Mouse (Mus musculus): Measurements from ENCODE around the gene Prkacb. TPM values are rescaled to one million over a fixed set of nuclear protein-coding genes. Genes with fewer than 3 reads are reported as not detected.
A peak's percentile ranks its signal among the peaks of the same experiment; 100 is the strongest.

The Prkacb gene
- polyA plus RNA-seq (2016; fragmentation: Nextera tagmentation; extraction: Ambion mirVana), result 64.3 and 67.6 TPM in 2 replicates

- H3K36me3 ChIP-seq (replicated peaks), result peaks cover 4% of the 10 kb centered on the region
- H3K27ac ChIP-seq (replicated peaks), result peak within 1 kb of the TSS; percentile 96
- no peaks in the 10 kb centered on the region for H3K9me3 ChIP-seq
- under 1% methylated on average over 59 of the region's 60 CpGs for WGBS
- H3K4me3 ChIP-seq, result peak within 1 kb of the TSS; percentile 80
- peak; percentile 93 for DNase-seq (ENCODE audit: low spot score)
- H3K4me1 ChIP-seq, result peaks cover 12% of the 10 kb centered on the region
- H3K27me3 ChIP-seq (replicated peaks; ENCODE audit: low read depth, poor library complexity, severe bottlenecking), result no peaks in the 10 kb centered on the region
These were observed at the start of gene Prkacb for GRCm38 (mm10) chr3:146812901-146813393. TSS of gene Prkacb (minus strand) at chr3:146812990.

- Histone ChIP-seq H3K36me3 (replicated peaks) (no peaks in the 10 kb centered on the region), H3K4me1 (no peaks in the 10 kb centered on the region), H3K27ac (replicated peaks) (no peak overlapping the region), H3K9me3 (no peaks in the 10 kb centered on the region), H3K4me3 (no peak overlapping the region), H3K27me3 (replicated peaks; ENCODE audit: low read depth, poor library complexity, severe bottlenecking) (no peaks in the 10 kb centered on the region)
- WGBS, result 82% methylated on average over 2 of the region's 2 CpGs
- no peak for DNase-seq (ENCODE audit: low spot score)
These were observed 47.5 kb upstream of the Prkacb start for GRCm38 (mm10) chr3:146860308-146860707.

- no peak for DNase-seq (ENCODE audit: low spot score)
- Histone ChIP-seq H3K9me3 (no peaks in the 10 kb centered on the region), H3K36me3 (replicated peaks) (no peaks in the 10 kb centered on the region), H3K4me3 (no peak overlapping the region), H3K27me3 (replicated peaks; ENCODE audit: low read depth, poor library complexity, severe bottlenecking) (peaks cover 13% of the 10 kb centered on the region; the same call in 1 of the 2 replicates), H3K27ac (replicated peaks) (no peak overlapping the region), H3K4me1 (peaks cover 4% of the 10 kb centered on the region)
- WGBS, result 87% methylated on average over 10 of the region's 10 CpGs
These were observed 44.6 kb upstream of the Prkacb start for GRCm38 (mm10) chr3:146857373-146857772.

GRCm38 (mm10) chr3:146854473-146855087 is 41.8 kb upstream of the Prkacb start:
- Histone ChIP-seq H3K36me3 (replicated peaks) (no peaks in the 10 kb centered on the region), H3K4me3 (no peak overlapping the region), H3K4me1 (peaks cover 12% of the 10 kb centered on the region), H3K27ac (replicated peaks) (no peak overlapping the region), H3K27me3 (replicated peaks; ENCODE audit: low read depth, poor library complexity, severe bottlenecking) (peaks cover 14% of the 10 kb centered on the region; the same call in 1 of the 2 replicates), H3K9me3 (no peaks in the 10 kb centered on the region)
- DNase-seq (ENCODE audit: low spot score), result no peak
- 81% methylated on average over 7 of the region's 7 CpGs for WGBS

- Histone ChIP-seq H3K9me3 (no peaks in the 10 kb centered on the region), H3K27ac (replicated peaks) (peak within 1 kb of the TSS; percentile 88), H3K4me3 (peak within 1 kb of the TSS; percentile 79), H3K36me3 (replicated peaks) (no peaks in the 10 kb centered on the region), H3K4me1 (peaks cover 12% of the 10 kb centered on the region), H3K27me3 (replicated peaks; ENCODE audit: low read depth, poor library complexity, severe bottlenecking) (peaks cover 14% of the 10 kb centered on the region; the same call in 1 of the 2 replicates)
- DNase-seq (ENCODE audit: low spot score), result peak; percentile 87
- under 1% methylated on average over 36 of the region's 36 CpGs for WGBS
These were observed 39.4 kb upstream of the Prkacb start, which contains the start of gene Ttll7 for GRCm38 (mm10) chr3:146851966-146852891. TSS of gene Ttll7 (plus strand) at chr3:146852367.

GRCm38 (mm10) chr3:146849360-146849759 is 36.6 kb upstream of the Prkacb start:
- H3K9me3 ChIP-seq, result no peaks in the 10 kb centered on the region

GRCm38 (mm10) chr3:146848112-146848511 is 35.3 kb upstream of the Prkacb start:
- Histone ChIP-seq H3K36me3 (replicated peaks) (no peaks in the 10 kb centered on the region), H3K9me3 (no peaks in the 10 kb centered on the region), H3K4me1 (peaks cover 16% of the 10 kb centered on the region), H3K27ac (replicated peaks) (no peak overlapping the region), H3K4me3 (no peak overlapping the region), H3K27me3 (replicated peaks; ENCODE audit: low read depth, poor library complexity, severe bottlenecking) (peaks cover 6% of the 10 kb centered on the region; the same call in 1 of the 2 replicates)
- DNase-seq (ENCODE audit: low spot score), result no peak
- 85% methylated on average over 8 of the region's 8 CpGs for WGBS

More at GRCm38 (mm10) chr3:146849360-146849759, 36.6 kb upstream of the Prkacb start:
- Histone ChIP-seq H3K27me3 (replicated peaks; ENCODE audit: low read depth, poor library complexity, severe bottlenecking) (peaks cover 14% of the 10 kb centered on the region; the same call in 1 of the 2 replicates), H3K27ac (replicated peaks) (no peak overlapping the region), H3K4me1 (peaks cover 12% of the 10 kb centered on the region), H3K4me3 (no peak overlapping the region), H3K36me3 (replicated peaks) (no peaks in the 10 kb centered on the region)
- 89% methylated on average over 7 of the region's 7 CpGs for WGBS
- DNase-seq (ENCODE audit: low spot score), result no peak

GRCm38 (mm10) chr3:146846237-146846636 is 33.4 kb upstream of the Prkacb start:
- Histone ChIP-seq H3K27me3 (replicated peaks; ENCODE audit: low read depth, poor library complexity, severe bottlenecking) (no peaks in the 10 kb centered on the region), H3K36me3 (replicated peaks) (no peaks in the 10 kb centered on the region), H3K27ac (replicated peaks) (no peak overlapping the region), H3K9me3 (no peaks in the 10 kb centered on the region), H3K4me3 (no peak overlapping the region), H3K4me1 (peaks cover 14% of the 10 kb centered on the region)
- no peak for DNase-seq (ENCODE audit: low spot score)
- WGBS, result 91% methylated on average over 5 of the region's 5 CpGs

GRCm38 (mm10) chr3:146843470-146843869 is 30.7 kb upstream of the Prkacb start:
- Histone ChIP-seq H3K9me3 (no peaks in the 10 kb centered on the region), H3K4me3 (no peak overlapping the region), H3K4me1 (peaks cover 14% of the 10 kb centered on the region), H3K36me3 (replicated peaks) (no peaks in the 10 kb centered on the region), H3K27me3 (replicated peaks; ENCODE audit: low read depth, poor library complexity, severe bottlenecking) (no peaks in the 10 kb centered on the region), H3K27ac (replicated peaks) (no peak overlapping the region)
- DNase-seq (ENCODE audit: low spot score), result no peak
- WGBS, result 60% methylated on average over 6 of the region's 6 CpGs

GRCm38 (mm10) chr3:146842766-146843165 is 30.0 kb upstream of the Prkacb start:
- H3K27me3 ChIP-seq (replicated peaks; ENCODE audit: low read depth, poor library complexity, severe bottlenecking), result no peaks in the 10 kb centered on the region
- H3K9me3 ChIP-seq, result no peaks in the 10 kb centered on the region
- H3K4me3 ChIP-seq, result no peak overlapping the region
- no peak overlapping the region for H3K27ac ChIP-seq (replicated peaks)
- 54% methylated on average over 3 of the region's 3 CpGs for WGBS
- DNase-seq (ENCODE audit: low spot score), result no peak
- H3K4me1 ChIP-seq, result peaks cover 14% of the 10 kb centered on the region
- H3K36me3 ChIP-seq (replicated peaks), result no peaks in the 10 kb centered on the region

GRCm38 (mm10) chr3:146820718-146821117 is 7.9 kb upstream of the Prkacb start:
- Histone ChIP-seq H3K27me3 (replicated peaks; ENCODE audit: low read depth, poor library complexity, severe bottlenecking) (no peaks in the 10 kb centered on the region), H3K4me1 (no peaks in the 10 kb centered on the region)
- WGBS, result 88% methylated on average over 4 of the region's 4 CpGs

GRCm38 (mm10) chr3:146813624-146814023 is 834 bp upstream of the Prkacb start:
- H3K27ac ChIP-seq (replicated peaks), result peak overlapping the region; percentile 96
- H3K27me3 ChIP-seq (replicated peaks; ENCODE audit: low read depth, poor library complexity, severe bottlenecking), result no peaks in the 10 kb centered on the region
- peaks cover 4% of the 10 kb centered on the region for H3K36me3 ChIP-seq (replicated peaks)
- 67% methylated on average over 7 of the region's 7 CpGs for WGBS
- H3K4me3 ChIP-seq, result peak overlapping the region; percentile 80
- H3K4me1 ChIP-seq, result peaks cover 12% of the 10 kb centered on the region
- no peaks in the 10 kb centered on the region for H3K9me3 ChIP-seq
- DNase-seq (ENCODE audit: low spot score), result no peak

More at GRCm38 (mm10) chr3:146820718-146821117, 7.9 kb upstream of the Prkacb start:
- DNase-seq (ENCODE audit: low spot score), result no peak
- H3K36me3 ChIP-seq (replicated peaks), result no peaks in the 10 kb centered on the region
- H3K4me3 ChIP-seq, result no peak overlapping the region
- no peak overlapping the region for H3K27ac ChIP-seq (replicated peaks)
- no peaks in the 10 kb centered on the region for H3K9me3 ChIP-seq

All from embryonic facial prominence, embryonic 10.5 days (tissue).